In genomic region chr6:72610261-72610660, GRCm38 (mm10) we compare ENCODE assay signal across 23 mouse cellular contexts. TPM values are rescaled to one million over a fixed set of nuclear protein-coding genes. Genes with fewer than 3 reads are reported as not detected.
DNase-seq lines count a peak whose midpoint lies in the region; ATAC-seq lines count a peak whose summit lies in the region.
"Had no signal": no experiment of that assay in that cellular context is flagged by ENCODE, and none has a peak within 500 bp of the region (broad histone marks: within the 10 kb centered on the region; RNA-seq: fewer than 3 reads in every experiment).

No protein-coding gene starts in this region.

- no peak overlapping the region for H3K27ac ChIP-seq in midbrain, embryonic 11.5 days (ENCODE audit: low read depth, low read length)
- no peak overlapping the region for H3K27ac ChIP-seq in midbrain, embryonic 15.5 days
- H3K27ac ChIP-seq: embryonic facial prominence, embryonic 13.5 days; embryonic facial prominence, embryonic 15.5 days; forebrain, embryonic 10.5 days; forebrain, embryonic 12.5 days had no signal

- H3K4me2 ChIP-seq in midbrain, embryonic 11.5 days: no peak overlapping the region
- H3K4me2 ChIP-seq in midbrain, embryonic 15.5 days: no peak overlapping the region
- H3K4me2 ChIP-seq: embryonic facial prominence, embryonic 13.5 days; embryonic facial prominence, embryonic 15.5 days; forebrain, embryonic 12.5 days had no signal

- no peak overlapping the region for H3K9ac ChIP-seq in midbrain, embryonic 11.5 days (ENCODE audit: low read length)
- no peak overlapping the region for H3K9ac ChIP-seq in midbrain, embryonic 15.5 days
- H3K9ac ChIP-seq: embryonic facial prominence, embryonic 13.5 days; embryonic facial prominence, embryonic 15.5 days; forebrain, embryonic 12.5 days had no signal

- ATAC-seq in midbrain, embryonic 11.5 days (ENCODE audit: low FRiP score): no peak
- ATAC-seq in midbrain, embryonic 15.5 days (replicated peaks): no peak
- ATAC-seq: activated CD4-positive, CD25-positive, alpha-beta regulatory T cell, adult 4 months; forebrain, embryonic 14.5 days; forebrain, embryonic 16.5 days; Patski had no signal

- no peak overlapping the region for H3K4me3 ChIP-seq in midbrain, embryonic 11.5 days (ENCODE audit: low read depth, low read length)
- H3K4me3 ChIP-seq in midbrain, embryonic 15.5 days: no peak overlapping the region
- H3K4me3 ChIP-seq: embryonic facial prominence, embryonic 13.5 days; embryonic facial prominence, embryonic 15.5 days; erythroblast, embryonic 14.5 days; forebrain, embryonic 10.5 days; forebrain, embryonic 12.5 days had no signal

- DNase-seq in adrenal gland, postnatal 14 days: peak; percentile 36
- no peak for DNase-seq in adrenal gland, adult 18-20 months (ENCODE audit: low spot score in 2 of 2)
- peak; percentile 14 for DNase-seq in midbrain, embryonic 11.5 days (ENCODE audit: low spot score, missing footprints)
- peak; percentile 38 for DNase-seq in adipocyte (ENCODE audit: low spot score)
- DNase-seq in ovary, postnatal 10 days (ENCODE audit: low spot score): no peak
- DNase-seq: adrenal gland, postnatal 25 days; cerebellum, adult 11 months; cerebellum, adult 18-20 months; cerebellum, adult 8-10 months; cerebellum, adult 9-11 months; cerebellum, postnatal 14 days; cerebellum, postnatal 36 days; embryo, embryonic 11 days had no signal

- H3K27me3 ChIP-seq in midbrain, embryonic 11.5 days (ENCODE audit: control insufficient read depth, insufficient read depth, low read length): no peaks in the 10 kb centered on the region
- H3K27me3 ChIP-seq in midbrain, embryonic 15.5 days (replicated peaks): no peaks in the 10 kb centered on the region
- H3K27me3 ChIP-seq: embryonic facial prominence, embryonic 13.5 days; embryonic facial prominence, embryonic 15.5 days; forebrain, embryonic 12.5 days; Patski had no signal

- H3K36me3 ChIP-seq in midbrain, embryonic 11.5 days (ENCODE audit: control insufficient read depth, insufficient read depth, low read length): peaks cover 16% of the 10 kb centered on the region
- H3K36me3 ChIP-seq in midbrain, embryonic 15.5 days (replicated peaks): peaks cover 30% of the 10 kb centered on the region

- H3K9me3 ChIP-seq in midbrain, embryonic 11.5 days (ENCODE audit: control insufficient read depth, low read length): no peaks in the 10 kb centered on the region
- no peaks in the 10 kb centered on the region for H3K9me3 ChIP-seq in midbrain, embryonic 15.5 days
- H3K9me3 ChIP-seq: embryonic facial prominence, embryonic 13.5 days; embryonic facial prominence, embryonic 15.5 days; forebrain, embryonic 10.5 days; forebrain, embryonic 12.5 days had no signal

- 89% methylated on average over 4 of the region's 4 CpGs for WGBS in midbrain, embryonic 11.5 days
- WGBS in midbrain, embryonic 15.5 days: 88% methylated on average over 4 of the region's 4 CpGs

- peaks cover 5% of the 10 kb centered on the region for H3K4me1 ChIP-seq in midbrain, embryonic 11.5 days (ENCODE audit: control insufficient read depth, insufficient read depth, low read length)
- peaks cover 22% of the 10 kb centered on the region for H3K4me1 ChIP-seq in midbrain, embryonic 15.5 days

RNA-seq across cellular contexts. Expression of gene Tgoln1, which starts 6.5 kb away (rescaled TPM):
- 135 and 142 TPM in 2 replicates for total RNA-seq in adrenal gland, postnatal 14 days (2021)
- 100 to 1,000 TPM; 241 to 257 TPM for total RNA-seq in adrenal gland, adult 18-20 months (2021)
- polyA plus RNA-seq in midbrain, embryonic 11.5 days (2014; fragmentation: Nextera tagmentation; extraction: Ambion mirVana): 48.7 and 48.9 TPM in 2 replicates
- 38.0 and 38.7 TPM in 2 replicates for polyA plus RNA-seq in midbrain, embryonic 15.5 days (2015; fragmentation: Nextera tagmentation; extraction: Ambion mirVana)

RNA-seq across cellular contexts. Expression of gene Retsat, which starts 12.0 kb away (rescaled TPM):
- 362 and 390 TPM in 2 replicates for total RNA-seq in adrenal gland, postnatal 14 days (2021)
- total RNA-seq in adrenal gland, adult 18-20 months (2021): 100 to 1,000 TPM; 332 to 343 TPM
- 5.0 and 6.8 TPM in 2 replicates for polyA plus RNA-seq in midbrain, embryonic 11.5 days (2014; fragmentation: Nextera tagmentation; extraction: Ambion mirVana)
- polyA plus RNA-seq in midbrain, embryonic 15.5 days (2015; fragmentation: Nextera tagmentation; extraction: Ambion mirVana): 6.1 and 7.2 TPM in 2 replicates

RNA-seq across cellular contexts. Expression of gene Elmod3, which starts 12.0 kb away (rescaled TPM):
- total RNA-seq in adrenal gland, postnatal 14 days (2021): 16.2 and 21.7 TPM in 2 replicates
- total RNA-seq in adrenal gland, adult 18-20 months (2021): 10 to 100 TPM; 10.9 to 13.5 TPM
- 15.4 and 17.4 TPM in 2 replicates for polyA plus RNA-seq in midbrain, embryonic 11.5 days (2014; fragmentation: Nextera tagmentation; extraction: Ambion mirVana)
- polyA plus RNA-seq in midbrain, embryonic 15.5 days (2015; fragmentation: Nextera tagmentation; extraction: Ambion mirVana): 16.5 and 17.4 TPM in 2 replicates

Comparison
In these comparisons a context has a peak if more than half of its experiments do, and no peak if none do; other contexts are left out.
1. DNase-seq: peak in adrenal gland, postnatal 14 days (single experiment), midbrain, embryonic 11.5 days (single experiment) and adipocyte (single experiment); none in adrenal gland, adult 18-20 months (0 of 2) and ovary, postnatal 10 days (single experiment).